9 mouse cellular contexts compared by ENCODE assay signal in genomic region chr9:92174176-92175075, GRCm38 (mm10). TPM values are rescaled to one million over a fixed set of nuclear protein-coding genes. Genes with fewer than 3 reads are reported as not detected.
DNase-seq lines count a peak whose midpoint lies in the region; ATAC-seq and TF ChIP-seq lines count a peak whose summit lies in the region.
"Had no signal": no experiment of that assay in that cellular context is flagged by ENCODE, and none has a peak within 500 bp of the region (broad histone marks: within the 10 kb centered on the region; RNA-seq: fewer than 3 reads in every experiment).

No protein-coding gene starts in this region.

- H3K9ac ChIP-seq in stomach, embryonic 14.5 days (replicated peaks; ENCODE audit: low read depth, low read length): no peak overlapping the region
- no peak overlapping the region for H3K9ac ChIP-seq in stomach, postnatal 0 days (ENCODE audit: low read length)
- H3K9ac ChIP-seq in neural tube, embryonic 12.5 days: no peak overlapping the region

- WGBS in stomach, embryonic 14.5 days: 46% methylated on average over 15 of the region's 15 CpGs
- WGBS in stomach, postnatal 0 days: 31% methylated on average over 15 of the region's 15 CpGs
- WGBS in forebrain, embryonic 10.5 days: 53% methylated on average over 15 of the region's 15 CpGs
- 27% methylated on average over 15 of the region's 15 CpGs for WGBS in neural tube, embryonic 12.5 days

- ATAC-seq in stomach, embryonic 14.5 days (ENCODE audit: insufficient number of reproducible peaks, insufficient read depth, low FRiP score, low read depth): peak; percentile 71; the same call in 1 of the 2 replicates
- ATAC-seq in stomach, postnatal 0 days (ENCODE audit: low FRiP score, low TSS enrichment): no peak
- ATAC-seq in neural tube, embryonic 12.5 days (ENCODE audit: low FRiP score, low read depth): peak; percentile 85
- ATAC-seq in monocyte, adult 5-6 weeks (replicated peaks; ENCODE audit: insufficient number of reproducible peaks, low FRiP score, low TSS enrichment, poor library complexity, severe bottlenecking): no peak

- no peak for DNase-seq in stomach, postnatal 0 days (ENCODE audit: low spot score)
- peak; percentile 42 for DNase-seq in forebrain, embryonic 10.5 days (ENCODE audit: extremely low spot score, low spot score)
- DNase-seq in layer of hippocampus, adult 2 months (ENCODE audit: low spot score in 2 of 2): peak; percentile 51 to 53
- no peak for DNase-seq in gastrocnemius, postnatal 10 days
- DNase-seq in urinary bladder, postnatal 25 days (ENCODE audit: low spot score): no peak

- H3K27me3 ChIP-seq in stomach, embryonic 14.5 days (ENCODE audit: control insufficient read depth, insufficient read depth, low read length): no peaks in the 10 kb centered on the region
- H3K27me3 ChIP-seq in stomach, postnatal 0 days (ENCODE audit: control insufficient read depth, insufficient read depth, low read length): no peaks in the 10 kb centered on the region
- peaks cover 7% of the 10 kb centered on the region; the same call in 1 of the 2 replicates for H3K27me3 ChIP-seq in forebrain, embryonic 10.5 days (ENCODE audit: poor library complexity, severe bottlenecking)
- H3K27me3 ChIP-seq in neural tube, embryonic 12.5 days (replicated peaks): no peaks in the 10 kb centered on the region

- no peaks in the 10 kb centered on the region for H3K9me3 ChIP-seq in stomach, embryonic 14.5 days (ENCODE audit: control insufficient read depth, low read depth, low read length)
- no peaks in the 10 kb centered on the region for H3K9me3 ChIP-seq in stomach, postnatal 0 days (ENCODE audit: control insufficient read depth, low read length)
- no peaks in the 10 kb centered on the region for H3K9me3 ChIP-seq in forebrain, embryonic 10.5 days
- H3K9me3 ChIP-seq in neural tube, embryonic 12.5 days: no peaks in the 10 kb centered on the region

- no peak overlapping the region for H3K4me3 ChIP-seq in stomach, embryonic 14.5 days (ENCODE audit: low read depth, low read length)
- H3K4me3 ChIP-seq in stomach, postnatal 0 days (ENCODE audit: low read depth, low read length): no peak overlapping the region
- H3K4me3 ChIP-seq in forebrain, embryonic 10.5 days: no peak overlapping the region
- peak overlapping the region; percentile 18; the same call in 1 of the 2 replicates for H3K4me3 ChIP-seq in layer of hippocampus, adult 2 months
- H3K4me3 ChIP-seq in neural tube, embryonic 12.5 days: no peak overlapping the region

- H3K27ac ChIP-seq in stomach, embryonic 14.5 days (ENCODE audit: low read length): no peak overlapping the region; the same call in 1 of the 2 replicates
- H3K27ac ChIP-seq in stomach, postnatal 0 days (replicated peaks): no peak overlapping the region
- peak overlapping the region; percentile 65 for H3K27ac ChIP-seq in forebrain, embryonic 10.5 days
- no peak overlapping the region for H3K27ac ChIP-seq in layer of hippocampus, adult 2 months
- no peak overlapping the region for H3K27ac ChIP-seq in neural tube, embryonic 12.5 days

- TF ChIP-seq CTCF in stomach, postnatal 0 days (IDR thresholded peaks at IDR 0.05; ENCODE audit: low read depth): no peak
- TF ChIP-seq CTCF in layer of hippocampus, adult 2 months (conservative IDR thresholded peaks at IDR 0.05): no peak

- no peak overlapping the region for H3K4me2 ChIP-seq in stomach, embryonic 14.5 days (replicated peaks; ENCODE audit: low read depth, low read length)
- H3K4me2 ChIP-seq in stomach, postnatal 0 days (replicated peaks; ENCODE audit: low read depth): no peak overlapping the region
- H3K4me2 ChIP-seq in neural tube, embryonic 12.5 days (replicated peaks): peak overlapping the region; percentile 27; the same call in 1 of the 2 replicates

- H3K4me1 ChIP-seq in stomach, embryonic 14.5 days (ENCODE audit: control insufficient read depth, insufficient read depth, low read length): no peaks in the 10 kb centered on the region
- H3K4me1 ChIP-seq in stomach, postnatal 0 days (replicated peaks; ENCODE audit: control insufficient read depth, insufficient read depth): no peaks in the 10 kb centered on the region
- H3K4me1 ChIP-seq in forebrain, embryonic 10.5 days: peaks cover 22% of the 10 kb centered on the region
- H3K4me1 ChIP-seq in neural tube, embryonic 12.5 days: no peaks in the 10 kb centered on the region

- TF ChIP-seq EP300 in stomach, postnatal 0 days (optimal IDR thresholded peaks at IDR 0.05): no peak

- no peaks in the 10 kb centered on the region for H3K36me3 ChIP-seq in stomach, embryonic 14.5 days (ENCODE audit: control insufficient read depth, insufficient read depth, low read length)
- no peaks in the 10 kb centered on the region for H3K36me3 ChIP-seq in stomach, postnatal 0 days (ENCODE audit: control insufficient read depth, insufficient read depth, low read length)
- H3K36me3 ChIP-seq in forebrain, embryonic 10.5 days (replicated peaks): no peaks in the 10 kb centered on the region
- H3K36me3 ChIP-seq in neural tube, embryonic 12.5 days: no peaks in the 10 kb centered on the region

RNA-seq across cellular contexts. Expression of gene Plscr5, which starts 18.3 kb away (rescaled TPM):
- polyA plus RNA-seq in stomach, embryonic 14.5 days (2014; fragmentation: Nextera tagmentation; extraction: Ambion mirVana): 0.27 and 0.71 TPM in 2 replicates
- 0.08 TPM in 1 of 2 replicates, not detected in the other for polyA plus RNA-seq in stomach, postnatal 0 days (2015; fragmentation: Nextera tagmentation; extraction: Ambion mirVana)
- not detected in 2 replicates for polyA plus RNA-seq in forebrain, embryonic 10.5 days (2016; fragmentation: Nextera tagmentation; extraction: Ambion mirVana)
- not detected for total RNA-seq in layer of hippocampus, adult 2 months (2021)
- polyA plus RNA-seq in neural tube, embryonic 12.5 days (2016; fragmentation: Nextera tagmentation; extraction: Ambion mirVana): 0.16 and 0.17 TPM in 2 replicates
- total RNA-seq in monocyte, adult 5-6 weeks (2017): not detected in 3 replicates
- total RNA-seq in gastrocnemius, postnatal 10 days (2021): not detected
- polyA plus RNA-seq: heart, embryonic 14.5 days had no signal

Comparison
In these comparisons a context has a peak if more than half of its experiments do, and no peak if none do; other contexts are left out.
1. ATAC-seq: peak in stomach, embryonic 14.5 days (single experiment) and neural tube, embryonic 12.5 days (single experiment); none in stomach, postnatal 0 days (single experiment) and monocyte, adult 5-6 weeks (single experiment).
2. DNase-seq: peak in forebrain, embryonic 10.5 days (single experiment) and layer of hippocampus, adult 2 months (2 of 2); none in stomach, postnatal 0 days (single experiment), gastrocnemius, postnatal 10 days (single experiment) and urinary bladder, postnatal 25 days (single experiment).